Mouse (Mus musculus): ENCODE data around the gene Tmem231.

GRCm38 (mm10) chr8:111939516-111940142, 5.9 kb upstream of the Tmem231 start:
- TF ChIP-seq GATA1 (IDR thresholded peaks at IDR 0.05; ENCODE audit: borderline replicate concordance, low read length) (no peak), FLI1 (IDR thresholded peaks at IDR 0.05; ENCODE audit: low read length) (no peak)

Data from megakaryocyte, embryonic 14.5 days (primary cell).